Mouse (Mus musculus) liver, embryonic 12.5 days (tissue): ENCODE measurements at regions not wholly inside any gene's neighbourhood (a gene's known extent, or its start where the extent isn't known, plus 50 kb on each side); places are given as distances from the start of the nearest gene placed in this dataset.

Experiments
- ATAC-seq: fragments of 200-750 bp; cut with Nextera tagmentation; 2 replicates; pipeline ENCODE4 v1.8.0; 2017; ENCODE audit warnings: moderate number of reproducible peaks, mild to moderate bottlenecking, moderate library complexity
- H3K27ac ChIP-seq: fragments of 300-500 bp; sonication (generic); 2 replicates; pipeline ENCODE4 v1.5.1; 2016; ENCODE audit warnings: mild to moderate bottlenecking
- H3K27me3 ChIP-seq: fragments of 300-500 bp; sonication (generic); replicated peaks from 2 replicates; pipeline ENCODE4 v1.6.1; 2016; ENCODE audit warnings: mild to moderate bottlenecking, moderate library complexity
- H3K36me3 ChIP-seq: fragments of 300-500 bp; sonication (generic); 2 replicates; pipeline ENCODE4 v1.6.1; 2016; ENCODE audit warnings: mild to moderate bottlenecking, moderate library complexity
- H3K4me1 ChIP-seq: fragments of 300-500 bp; sonication (generic); 2 replicates; pipeline ENCODE4 v1.6.1; 2016
- H3K4me2 ChIP-seq: fragments of 300-500 bp; sonication (generic); 2 replicates; pipeline ENCODE4 v1.6.1; 2016; ENCODE audit warnings: mild to moderate bottlenecking, moderate library complexity
- H3K4me3 ChIP-seq: fragments of 300-500 bp; sonication (generic); 2 replicates; pipeline ENCODE4 v1.5.1; 2016; ENCODE audit warnings: mild to moderate bottlenecking, moderate library complexity
- H3K9ac ChIP-seq: fragments of 300-500 bp; sonication (generic); 2 replicates; pipeline ENCODE4 v1.6.1; 2016; ENCODE audit warnings: mild to moderate bottlenecking, moderate library complexity
- H3K9me3 ChIP-seq: fragments of 300-500 bp; sonication (generic); replicated peaks from 2 replicates; pipeline ENCODE4 v1.6.1; 2016; ENCODE audit warnings: mild to moderate bottlenecking, moderate library complexity
- WGBS: fragments of 180-500 bp; shearing (Covaris S2); methylation state at CpG from one replicate; pipeline ENCODE4 v1.1.7; 2016; ENCODE audit not compliant: insufficient replicate concordance; 5-methylcytosine and 5-hydroxymethylcytosine counted together

DNA sequence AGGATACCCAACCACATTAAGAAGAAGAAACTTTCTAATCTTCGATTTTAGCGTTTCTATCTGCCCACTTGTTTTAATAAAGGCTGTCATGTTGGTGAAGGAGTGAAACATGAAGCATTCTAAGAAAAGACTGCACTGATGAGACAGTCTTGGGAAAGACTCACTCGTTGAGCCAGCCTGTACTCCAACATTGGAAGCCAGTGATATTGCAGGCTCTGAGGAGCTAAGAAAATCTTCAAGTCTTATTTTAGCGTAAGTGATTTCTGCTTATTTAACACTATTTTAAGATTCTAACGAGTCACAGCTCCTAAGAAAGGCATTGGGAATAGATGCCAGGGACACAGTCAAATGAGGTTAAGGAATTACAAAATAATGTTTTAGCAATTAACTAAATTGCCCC lies 78.9 kb upstream of the 1700066M21Rik start:
- H3K27ac ChIP-seq = no peak overlapping the region
- no peaks in the 10 kb centered on the region for H3K9me3 ChIP-seq
- H3K4me1 ChIP-seq = no peaks in the 10 kb centered on the region
- no peak overlapping the region for H3K4me2 ChIP-seq
- H3K36me3 ChIP-seq = no peaks in the 10 kb centered on the region
- no peak overlapping the region for H3K4me3 ChIP-seq
- WGBS = 58% methylated on average over 5 of the region's 5 CpGs
- no peak for ATAC-seq
- H3K9ac ChIP-seq = no peak overlapping the region
- H3K27me3 ChIP-seq = no peaks in the 10 kb centered on the region

DNA sequence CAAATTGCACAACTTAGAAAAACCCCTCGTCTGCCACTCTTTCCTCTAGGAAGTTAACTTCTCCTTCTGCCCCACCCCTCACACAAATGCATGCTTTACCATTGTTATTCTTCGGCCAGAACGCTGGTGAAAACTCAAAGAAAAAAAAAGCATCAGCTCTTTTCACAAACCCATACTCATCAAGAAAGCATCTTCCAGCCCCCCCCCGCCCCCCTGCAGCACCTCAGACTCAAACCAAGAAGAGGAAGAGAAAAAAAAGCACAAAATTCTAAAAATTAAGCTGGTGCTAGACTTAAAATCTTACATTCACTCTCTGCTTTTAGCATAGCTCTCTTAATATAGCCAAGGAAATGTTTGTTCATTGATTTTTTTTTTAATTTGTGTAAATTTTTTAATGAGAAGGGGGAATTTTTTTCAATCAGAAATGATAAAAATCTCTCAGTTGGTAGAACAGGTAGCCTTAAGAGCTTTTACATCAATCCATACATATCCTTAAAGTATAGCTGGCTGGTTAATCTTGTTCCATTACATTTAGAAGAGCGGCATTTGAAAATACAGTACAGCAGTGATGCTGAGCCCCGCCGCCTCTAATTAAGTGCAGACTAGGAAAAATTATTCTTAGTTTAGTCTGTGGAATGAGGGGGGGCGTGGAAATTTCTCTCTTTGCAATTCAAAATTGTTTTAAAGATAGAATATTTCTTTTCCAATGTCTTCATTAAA lies 76.0 kb upstream of the 1700066M21Rik start:
- no peaks in the 10 kb centered on the region for H3K27me3 ChIP-seq
- no peak for ATAC-seq
- H3K27ac ChIP-seq = no peak overlapping the region
- no peak overlapping the region for H3K4me3 ChIP-seq
- WGBS = 52% methylated on average over 8 of the region's 8 CpGs
- no peaks in the 10 kb centered on the region for H3K4me1 ChIP-seq
- H3K4me2 ChIP-seq = no peak overlapping the region
- H3K36me3 ChIP-seq = no peaks in the 10 kb centered on the region
- no peaks in the 10 kb centered on the region for H3K9me3 ChIP-seq
- no peak overlapping the region for H3K9ac ChIP-seq

DNA sequence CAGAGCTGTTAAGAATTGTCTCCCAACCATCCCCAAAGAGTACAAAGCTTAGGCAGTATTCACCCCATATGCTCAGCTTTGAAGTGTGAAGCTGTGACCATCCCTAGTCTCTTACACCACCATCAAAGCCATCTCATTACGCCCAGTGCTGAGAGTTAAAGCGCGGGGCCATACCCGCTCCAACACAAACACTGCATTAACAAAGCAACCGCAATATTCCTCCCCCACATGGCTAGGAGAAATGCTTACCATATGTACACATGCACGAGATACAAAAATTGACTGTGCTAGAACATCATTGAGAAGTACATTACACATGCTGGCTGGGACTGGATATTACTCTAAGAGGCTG lies 75.5 kb upstream of the 1700066M21Rik start:
- Histone ChIP-seq H3K36me3 (no peaks in the 10 kb centered on the region), H3K4me2 (no peak overlapping the region), H3K27me3 (no peaks in the 10 kb centered on the region), H3K9ac (no peak overlapping the region), H3K4me1 (no peaks in the 10 kb centered on the region), H3K27ac (no peak overlapping the region), H3K9me3 (no peaks in the 10 kb centered on the region), H3K4me3 (no peak overlapping the region)
- 76% methylated on average over 6 of the region's 6 CpGs for WGBS
- no peak for ATAC-seq

DNA sequence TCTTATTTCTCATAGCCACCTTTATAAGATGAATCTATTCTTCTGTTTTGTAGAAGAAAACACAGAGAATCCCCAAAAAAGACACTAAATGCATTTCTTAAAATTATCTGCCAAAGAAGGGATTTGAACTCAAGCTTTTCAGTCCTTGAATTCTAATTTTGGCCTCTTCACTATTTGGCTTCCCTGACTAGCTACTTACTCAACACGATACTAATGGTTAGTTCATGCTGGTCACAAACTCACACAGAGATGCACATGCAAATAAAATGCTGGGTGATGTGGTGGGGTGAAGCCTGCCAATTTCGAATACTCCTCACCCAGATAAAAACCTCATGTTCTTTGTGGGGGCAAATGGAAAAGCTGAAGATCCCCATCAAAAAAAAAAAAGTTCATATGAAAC lies 72.7 kb upstream of the 1700066M21Rik start:
- WGBS = 60% methylated on average over 2 of the region's 2 CpGs
- no peak overlapping the region for H3K9ac ChIP-seq
- ATAC-seq = no peak
- no peaks in the 10 kb centered on the region for H3K9me3 ChIP-seq
- H3K4me2 ChIP-seq = no peak overlapping the region
- H3K4me1 ChIP-seq = no peaks in the 10 kb centered on the region
- no peaks in the 10 kb centered on the region for H3K36me3 ChIP-seq
- no peak overlapping the region for H3K4me3 ChIP-seq
- H3K27me3 ChIP-seq = no peaks in the 10 kb centered on the region
- H3K27ac ChIP-seq = no peak overlapping the region

DNA sequence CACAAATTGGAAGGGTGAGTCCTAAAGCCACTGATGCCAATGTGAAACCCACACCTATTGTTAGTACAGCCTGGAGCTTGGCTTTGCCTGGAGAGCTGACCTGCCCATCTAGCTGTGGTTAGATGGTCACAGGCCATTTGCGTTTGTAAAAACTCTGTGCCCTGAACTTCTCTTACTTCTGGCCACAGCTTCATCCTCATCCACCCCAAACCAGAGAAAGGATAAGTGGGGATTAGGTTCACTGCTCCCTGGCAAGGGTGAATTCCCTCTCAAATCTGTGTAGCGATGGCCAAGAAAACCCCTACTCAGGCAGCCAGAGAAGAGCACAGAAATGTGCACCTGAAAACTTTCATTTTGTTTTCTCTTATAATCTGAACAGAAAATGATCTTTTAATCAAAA lies 54.9 kb upstream of the 1700066M21Rik start:
- no peaks in the 10 kb centered on the region for H3K9me3 ChIP-seq
- no peaks in the 10 kb centered on the region for H3K36me3 ChIP-seq
- no peak overlapping the region for H3K9ac ChIP-seq
- 57% methylated on average over 2 of the region's 2 CpGs for WGBS
- ATAC-seq = no peak
- no peak overlapping the region for H3K4me2 ChIP-seq
- H3K27ac ChIP-seq = no peak overlapping the region
- no peaks in the 10 kb centered on the region for H3K27me3 ChIP-seq
- no peaks in the 10 kb centered on the region for H3K4me1 ChIP-seq
- no peak overlapping the region for H3K4me3 ChIP-seq

DNA sequence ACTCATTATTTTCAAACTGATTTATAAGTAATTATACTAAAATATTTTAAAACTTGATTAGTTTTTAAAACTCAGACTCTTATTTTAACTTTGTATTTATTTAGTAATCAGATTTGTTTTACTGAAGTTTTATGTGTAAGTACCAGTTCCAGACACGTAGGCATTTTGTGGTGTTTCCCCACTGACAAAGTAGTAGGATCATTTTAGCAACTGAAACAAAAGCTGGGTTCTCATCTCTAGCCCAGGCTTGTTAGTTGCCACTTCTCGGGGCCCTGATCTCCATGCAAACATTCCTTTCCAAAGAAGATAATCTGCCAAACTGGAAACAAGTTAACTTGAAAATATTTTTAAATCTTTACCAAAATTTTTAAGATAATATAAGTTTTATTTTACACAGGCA lies 54.3 kb upstream of the 1700066M21Rik start:
- Histone ChIP-seq H3K27ac (no peak overlapping the region), H3K36me3 (no peaks in the 10 kb centered on the region), H3K9ac (no peak overlapping the region), H3K4me3 (no peak overlapping the region), H3K27me3 (no peaks in the 10 kb centered on the region), H3K9me3 (no peaks in the 10 kb centered on the region), H3K4me1 (no peaks in the 10 kb centered on the region), H3K4me2 (no peak overlapping the region)
- 59% methylated on average over 2 of the region's 2 CpGs for WGBS
- ATAC-seq = no peak

DNA sequence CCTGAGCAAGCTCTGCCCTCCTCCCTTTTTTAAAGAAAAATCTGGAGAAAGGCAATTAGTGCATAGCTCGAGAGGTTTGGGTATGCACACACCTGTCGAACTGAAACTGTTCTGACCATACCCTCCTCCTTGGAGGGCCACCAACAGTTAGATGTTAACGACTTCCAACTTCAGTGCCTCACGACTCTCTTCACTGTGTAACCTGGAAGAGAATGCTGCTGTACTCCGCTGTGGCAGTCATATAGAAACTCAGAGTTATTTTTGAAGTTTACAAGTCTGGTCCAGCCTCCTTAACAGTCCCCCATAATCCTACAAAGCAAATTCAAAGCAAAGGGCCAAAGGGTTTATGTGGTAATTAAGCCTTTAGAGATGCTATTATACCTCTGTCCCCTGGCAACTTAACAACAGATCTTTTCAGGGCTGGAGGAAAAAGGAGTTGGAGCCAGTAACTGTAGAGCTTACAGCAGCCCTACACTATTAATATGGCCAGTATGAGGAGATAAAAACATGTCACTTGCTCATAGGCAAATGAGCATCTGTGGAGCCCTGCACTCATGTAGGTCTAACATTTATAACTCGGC lies 51.7 kb upstream of the 1700066M21Rik start:
- Histone ChIP-seq H3K27me3 (no peaks in the 10 kb centered on the region), H3K9me3 (no peaks in the 10 kb centered on the region), H3K36me3 (no peaks in the 10 kb centered on the region), H3K4me2 (no peak overlapping the region), H3K9ac (no peak overlapping the region), H3K27ac (no peak overlapping the region), H3K4me3 (no peak overlapping the region), H3K4me1 (no peaks in the 10 kb centered on the region)
- no peak for ATAC-seq
- WGBS = 68% methylated on average over 6 of the region's 6 CpGs
